Comparison of ENCODE assay signal across 16 mouse cellular contexts in the genomic region with DNA sequence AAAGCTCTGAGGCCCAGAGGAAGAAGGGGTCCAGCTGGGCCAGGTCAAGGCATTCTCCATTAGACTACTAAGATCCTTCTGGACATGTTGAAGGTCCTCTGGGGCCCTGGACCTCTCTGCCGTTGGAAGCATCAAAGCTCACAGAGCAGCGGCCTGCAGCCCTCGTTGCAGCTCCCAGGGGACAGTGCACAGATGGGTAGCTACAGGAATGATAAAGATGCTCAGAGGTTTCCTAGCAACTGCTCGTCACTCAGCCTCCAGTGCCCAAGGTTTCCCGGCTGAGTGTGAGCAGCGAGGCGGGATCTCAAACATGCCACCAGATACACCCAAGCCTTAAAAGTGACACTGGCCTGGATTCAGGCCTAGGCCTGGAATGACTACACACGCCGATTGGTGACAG. TPM values are rescaled to one million over a fixed set of nuclear protein-coding genes. Genes with fewer than 3 reads are reported as not detected.
A peak's percentile ranks its signal among the peaks of the same experiment; 100 is the strongest.
DNase-seq lines count a peak whose midpoint lies in the region; ATAC-seq and TF ChIP-seq lines count a peak whose summit lies in the region.
"Had no signal": no experiment of that assay in that cellular context is flagged by ENCODE, and none has a peak within 500 bp of the region (broad histone marks: within the 10 kb centered on the region; RNA-seq: fewer than 3 reads in every experiment).

No protein-coding gene starts in this region.

- no peak overlapping the region for H3K4me2 ChIP-seq in hindbrain, embryonic 13.5 days
- H3K4me2 ChIP-seq: stomach, embryonic 15.5 days had no signal

- peak; percentile 14 to 36 for DNase-seq in layer of hippocampus, adult 2 months (ENCODE audit: low spot score in 2 of 2)
- no peak for DNase-seq in layer of hippocampus, postnatal 25 days (ENCODE audit: extremely low spot score in 1 of 2, low spot score in 1 of 2)
- peak; percentile 15 for DNase-seq in left cerebral cortex, postnatal 4 days
- peak; percentile 44 to 59 for DNase-seq in right cerebral cortex, postnatal 10 days (ENCODE audit: low spot score in 2 of 2)
- DNase-seq in lung, postnatal 10 days: no peak
- DNase-seq in cerebellum, postnatal 36 days: no peak
- DNase-seq: cerebellum, postnatal 14 days; gastrocnemius, postnatal 10 days; kidney, adult 18-20 months had no signal

- 30% methylated on average over 9 of the region's 9 CpGs for WGBS in hindbrain, embryonic 13.5 days

- no peak overlapping the region for H3K9ac ChIP-seq in hindbrain, embryonic 13.5 days
- H3K9ac ChIP-seq: liver, embryonic 14.5 days; stomach, embryonic 15.5 days had no signal

- peaks cover 12% of the 10 kb centered on the region for H3K4me1 ChIP-seq in hindbrain, embryonic 13.5 days (replicated peaks)

- intact Hi-C loops in left cerebral cortex, postnatal 4 days (cut with DNase I): no loop called here

- peak; percentile 68; the same call in 1 of the 2 replicates for ATAC-seq in hindbrain, embryonic 13.5 days (ENCODE audit: low FRiP score)
- ATAC-seq in CD4-positive, CD25-positive, alpha-beta regulatory T cell, adult 4 months: no peak

- H3K36me3 ChIP-seq in hindbrain, embryonic 13.5 days: no peaks in the 10 kb centered on the region
- H3K36me3 ChIP-seq: stomach, embryonic 15.5 days had no signal

- H3K9me3 ChIP-seq in hindbrain, embryonic 13.5 days: no peaks in the 10 kb centered on the region
- H3K9me3 ChIP-seq: stomach, embryonic 15.5 days had no signal

- H3K27ac ChIP-seq in layer of hippocampus, adult 2 months: peak overlapping the region; percentile 75
- 0 out of 2 replicates have a peak overlapping the region, but pooled peaks have one; percentile 8 for H3K27ac ChIP-seq in hindbrain, embryonic 13.5 days
- H3K27ac ChIP-seq: left cerebral cortex, adult 2 months; liver, embryonic 14.5 days; stomach, embryonic 15.5 days had no signal

- no peak overlapping the region for H3K4me3 ChIP-seq in layer of hippocampus, adult 2 months
- H3K4me3 ChIP-seq in hindbrain, embryonic 13.5 days: no peak overlapping the region
- H3K4me3 ChIP-seq: left cerebral cortex, adult 2 months; megakaryocyte, embryonic 14.5 days; stomach, embryonic 15.5 days had no signal

- 0 out of 2 replicates have a peak, but pooled peaks cover 4% of the 10 kb centered on the region for H3K27me3 ChIP-seq in hindbrain, embryonic 13.5 days
- H3K27me3 ChIP-seq: stomach, embryonic 15.5 days had no signal

- no peak for TF ChIP-seq CTCF in layer of hippocampus, adult 2 months (conservative IDR thresholded peaks at IDR 0.05)

RNA-seq across cellular contexts. Expression of gene Tmem171, which starts 6.7 kb away (rescaled TPM):
- 1 to 10 TPM; 1.7 to 1.8 TPM for total RNA-seq in layer of hippocampus, adult 2 months (2021)
- under 1 TPM; 0.42 to 0.54 TPM for total RNA-seq in layer of hippocampus, postnatal 25 days (2021)
- not detected in 2 replicates for polyA plus RNA-seq in hindbrain, embryonic 13.5 days (2015; fragmentation: Nextera tagmentation; extraction: Ambion mirVana)
- under 1 TPM; 0.30 to 0.34 TPM for total RNA-seq in left cerebral cortex, postnatal 4 days (2021)
- not detected for polyA plus RNA-seq in CD4-positive, CD25-positive, alpha-beta regulatory T cell, adult 4 months (2017; shearing (Covaris generic))

RNA-seq across cellular contexts. Expression of gene Tmem174, which starts 50.7 kb away (rescaled TPM):
- total RNA-seq in layer of hippocampus, adult 2 months (2021): under 1 TPM in 1 of 2 experiments, not detected in 1; 0.15 TPM
- total RNA-seq in layer of hippocampus, postnatal 25 days (2021): not detected
- not detected in 2 replicates for polyA plus RNA-seq in hindbrain, embryonic 13.5 days (2015; fragmentation: Nextera tagmentation; extraction: Ambion mirVana)
- not detected for total RNA-seq in left cerebral cortex, postnatal 4 days (2021)
- polyA plus RNA-seq in CD4-positive, CD25-positive, alpha-beta regulatory T cell, adult 4 months (2017; shearing (Covaris generic)): not detected
- total RNA-seq: gastrocnemius, postnatal 10 days had no signal
- polyA plus RNA-seq: heart, embryonic 16.5 days; liver, embryonic 14.5 days; stomach, embryonic 15.5 days had no signal

Comparison
In these comparisons a context has a peak if more than half of its experiments do, and no peak if none do; other contexts are left out.
1. DNase-seq: peak in layer of hippocampus, adult 2 months (2 of 2), left cerebral cortex, postnatal 4 days (single experiment) and right cerebral cortex, postnatal 10 days (2 of 2); none in layer of hippocampus, postnatal 25 days (0 of 2), lung, postnatal 10 days (single experiment) and cerebellum, postnatal 36 days (0 of 2).